Mouse (Mus musculus) stomach, embryonic 14.5 days (tissue): Measurements from ENCODE around the gene Zmym4. TPM values are rescaled to one million over a fixed set of nuclear protein-coding genes. Genes with fewer than 3 reads are reported as not detected.
"Not testable (repeated sequence)": the region's sequence is repeated elsewhere in the genome, so short reads cannot be mapped to it uniquely, and the experiment has no call there.

Experiments used
- ATAC-seq: fragments of 200-750 bp; cut with Nextera tagmentation; 2 replicates; pipeline ENCODE4 v1.8.0; 2017; ENCODE audit warnings: low read depth, moderate TSS enrichment; ENCODE audit not compliant: insufficient number of reproducible peaks, insufficient read depth, low FRiP score
- H3K27ac ChIP-seq: fragments of 300-500 bp; sonication (generic); 2 replicates; pipeline ENCODE4 v1.5.1; 2014; ENCODE audit warnings: mild to moderate bottlenecking, low read length, moderate library complexity, mixed read lengths
- H3K27me3 ChIP-seq: fragments of 300-500 bp; sonication (generic); 2 replicates; pipeline ENCODE4 v1.6.1; 2014; ENCODE audit warnings: low read length, control low read depth, mixed read lengths; ENCODE audit not compliant: control insufficient read depth, insufficient read depth
- H3K36me3 ChIP-seq: fragments of 300-500 bp; sonication (generic); 2 replicates; pipeline ENCODE4 v1.6.1; 2014; ENCODE audit warnings: mild to moderate bottlenecking, control low read depth, low read length, moderate library complexity, mixed read lengths; ENCODE audit not compliant: control insufficient read depth, insufficient read depth
- H3K4me1 ChIP-seq: fragments of 300-500 bp; sonication (generic); 2 replicates; pipeline ENCODE4 v1.6.1; 2014; ENCODE audit warnings: low read length, control low read depth, mixed read lengths; ENCODE audit not compliant: control insufficient read depth, insufficient read depth
- H3K4me2 ChIP-seq: fragments of 300-500 bp; sonication (generic); replicated peaks from 2 replicates; pipeline ENCODE4 v1.6.1; 2014; ENCODE audit warnings: low read depth, low read length, control low read depth
- H3K4me3 ChIP-seq: fragments of 300-500 bp; sonication (generic); 2 replicates; pipeline ENCODE4 v1.5.1; 2014; ENCODE audit warnings: low read depth, low read length, control low read depth
- H3K9ac ChIP-seq: fragments of 300-500 bp; sonication (generic); replicated peaks from 2 replicates; pipeline ENCODE4 v1.6.1; 2014; ENCODE audit warnings: low read depth, mild to moderate bottlenecking, control low read depth, low read length, moderate library complexity, mixed read lengths
- H3K9me3 ChIP-seq: fragments of 300-500 bp; sonication (generic); 2 replicates; pipeline ENCODE4 v1.6.1; 2016; ENCODE audit warnings: low read depth, low read length, control low read depth; ENCODE audit not compliant: control insufficient read depth
- WGBS: fragments of 180-500 bp; shearing (Covaris S2); extraction: QIAGEN DNeasy Blood & Tissue Kit; methylation state at CpG from one replicate; pipeline ENCODE4 v1.1.7; 2014; 5-methylcytosine and 5-hydroxymethylcytosine counted together
- polyA plus RNA-seq: library from polyadenylated mRNA; unstranded; fragments of >200 nt; fragmentation: Nextera tagmentation; extraction: Ambion mirVana; gene quantifications from 2 replicates; pipeline ENCODE4 v1.2.1, GENCODE M21; 2014

Zmym4 gene
- polyA plus RNA-seq, 1 experiment from 2014 or later, result 34.7 TPM

DNA sequence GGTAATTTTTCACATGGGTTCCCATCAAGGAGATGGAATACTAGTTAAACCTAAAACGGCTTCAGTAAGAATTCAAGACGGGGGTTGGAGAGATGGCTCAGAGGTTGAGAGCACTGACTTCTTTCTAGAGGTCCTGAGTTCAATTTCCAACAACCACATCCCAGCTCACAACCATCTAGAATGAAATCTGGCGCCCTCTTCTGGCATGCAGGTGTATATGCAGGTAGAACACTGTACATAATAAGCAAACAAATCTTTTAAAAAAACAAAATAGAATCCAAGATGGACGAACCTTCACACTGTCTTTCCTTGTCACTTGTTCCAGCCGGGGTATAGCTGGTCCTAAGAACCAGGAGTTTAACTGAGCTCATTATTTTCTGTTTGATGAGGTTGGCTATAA, 24.4 kb upstream of the Zmym4 start:
- no peak overlapping the region for H3K4me3 ChIP-seq
- no peak for ATAC-seq
- no peak overlapping the region for H3K4me2 ChIP-seq
- H3K27ac ChIP-seq, result no peak overlapping the region
- no peaks in the 10 kb centered on the region for H3K36me3 ChIP-seq
- H3K9me3 ChIP-seq, result no peaks in the 10 kb centered on the region
- H3K27me3 ChIP-seq, result no peaks in the 10 kb centered on the region
- WGBS, result 64% methylated on average over 5 of the region's 5 CpGs
- no peaks in the 10 kb centered on the region for H3K4me1 ChIP-seq
- no peak overlapping the region for H3K9ac ChIP-seq

GRCm38 (mm10) chr4:126990553-126990952, 22.6 kb upstream of the Zmym4 start:
- Histone ChIP-seq H3K4me2 (no peak overlapping the region), H3K27me3 (no peaks in the 10 kb centered on the region), H3K9me3 (no peaks in the 10 kb centered on the region), H3K4me3 (no peak overlapping the region), H3K4me1 (no peaks in the 10 kb centered on the region), H3K27ac (no peak overlapping the region), H3K9ac (no peak overlapping the region), H3K36me3 (no peaks in the 10 kb centered on the region)
- no peak for ATAC-seq

GRCm38 (mm10) chr4:126988503-126988902, 20.6 kb upstream of the Zmym4 start:
- WGBS, result 75% methylated on average over 4 of the region's 4 CpGs
- H3K36me3 ChIP-seq, result no peaks in the 10 kb centered on the region
- H3K27me3 ChIP-seq, result no peaks in the 10 kb centered on the region
- H3K9ac ChIP-seq, result no peak overlapping the region
- no peak overlapping the region for H3K4me3 ChIP-seq
- ATAC-seq, result no peak
- no peak overlapping the region for H3K4me2 ChIP-seq
- H3K9me3 ChIP-seq, result no peaks in the 10 kb centered on the region
- no peak overlapping the region for H3K27ac ChIP-seq
- no peaks in the 10 kb centered on the region for H3K4me1 ChIP-seq

DNA sequence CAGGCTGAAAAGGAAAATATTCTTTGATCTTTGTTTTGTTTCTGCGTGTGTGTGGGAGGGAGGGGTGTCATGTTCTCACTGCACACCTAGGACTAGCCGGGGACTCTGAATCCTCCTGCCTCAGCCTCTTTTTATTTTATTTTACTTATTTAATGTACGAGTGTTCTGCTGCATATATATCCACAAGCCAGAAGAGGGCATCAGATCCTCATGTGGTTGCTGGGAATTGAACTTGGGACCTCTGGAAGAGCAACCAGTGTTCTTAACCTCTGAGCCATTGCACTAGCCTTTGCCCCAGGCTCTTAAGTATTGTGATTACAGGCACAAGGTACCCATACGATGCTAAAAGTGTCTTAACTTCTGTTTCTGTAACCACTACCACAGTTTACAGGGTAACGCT, 18.8 kb upstream of the Zmym4 start:
- H3K27ac ChIP-seq, result no peak overlapping the region
- no peaks in the 10 kb centered on the region for H3K27me3 ChIP-seq
- ATAC-seq, result no peak
- H3K4me3 ChIP-seq, result no peak overlapping the region
- WGBS, result 84% methylated on average over 5 of the region's 5 CpGs
- H3K9me3 ChIP-seq, result no peaks in the 10 kb centered on the region
- no peak overlapping the region for H3K4me2 ChIP-seq
- no peaks in the 10 kb centered on the region for H3K36me3 ChIP-seq
- no peak overlapping the region for H3K9ac ChIP-seq
- H3K4me1 ChIP-seq, result no peaks in the 10 kb centered on the region

- H3K4me2 ChIP-seq, H3K27ac ChIP-seq, H3K4me1 ChIP-seq, H3K27me3 ChIP-seq, H3K4me3 ChIP-seq, H3K36me3 ChIP-seq, H3K9me3 ChIP-seq, H3K9ac ChIP-seq, ATAC-seq: not testable (repeated sequence)
- 80% methylated on average over 12 of the region's 13 CpGs for WGBS
Observed at GRCm38 (mm10) chr4:126983736-126984525, 16.0 kb upstream of the Zmym4 start.

GRCm38 (mm10) chr4:126983321-126983720, 15.4 kb upstream of the Zmym4 start:
- no peaks in the 10 kb centered on the region for H3K4me1 ChIP-seq
- 65% methylated on average over 3 of the region's 3 CpGs for WGBS
- H3K27me3 ChIP-seq, result no peaks in the 10 kb centered on the region
- no peaks in the 10 kb centered on the region for H3K36me3 ChIP-seq
- no peak overlapping the region for H3K4me2 ChIP-seq
- H3K9ac ChIP-seq, result no peak overlapping the region
- no peaks in the 10 kb centered on the region for H3K9me3 ChIP-seq
- H3K4me3 ChIP-seq, result no peak overlapping the region
- H3K27ac ChIP-seq, result no peak overlapping the region
- no peak for ATAC-seq

- Histone ChIP-seq H3K4me3 (no peak overlapping the region), H3K9me3 (no peaks in the 10 kb centered on the region), H3K27me3 (no peaks in the 10 kb centered on the region), H3K9ac (no peak overlapping the region), H3K4me1 (no peaks in the 10 kb centered on the region), H3K27ac (no peak overlapping the region), H3K36me3 (no peaks in the 10 kb centered on the region), H3K4me2 (no peak overlapping the region)
- 76% methylated on average over 3 of the region's 3 CpGs for WGBS
- no peak for ATAC-seq
Observed at GRCm38 (mm10) chr4:126978706-126979105, 10.8 kb upstream of the Zmym4 start.

DNA sequence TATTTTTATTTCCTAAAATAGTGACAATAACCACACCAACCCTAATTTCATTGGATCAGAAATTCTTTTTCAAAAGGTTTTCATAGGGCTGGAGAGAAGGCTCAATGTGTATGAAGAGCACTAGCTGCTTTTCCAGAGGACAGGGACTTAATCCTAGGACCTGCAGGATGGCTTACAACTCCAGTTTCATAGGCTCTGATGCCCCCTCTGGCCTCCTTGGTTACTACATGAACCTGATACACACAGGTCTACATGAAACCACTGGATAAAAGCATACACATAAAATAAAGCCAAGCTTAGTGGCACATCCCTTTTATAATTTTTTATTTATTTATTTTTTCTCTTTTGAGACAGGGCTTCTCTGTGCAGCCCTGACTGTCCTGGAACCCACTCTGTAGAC, 9.5 kb upstream of the Zmym4 start:
- Histone ChIP-seq H3K4me2 (no peak overlapping the region), H3K27me3 (no peaks in the 10 kb centered on the region), H3K36me3 (no peaks in the 10 kb centered on the region), H3K4me3 (no peak overlapping the region), H3K9ac (no peak overlapping the region), H3K9me3 (no peaks in the 10 kb centered on the region), H3K4me1 (no peaks in the 10 kb centered on the region), H3K27ac (no peak overlapping the region)
- ATAC-seq, result no peak
